Mouse (Mus musculus) kidney, postnatal 14 days (tissue): ENCODE measurements around the gene Hypk.

Source experiments
- DNase-seq: peaks from one replicate; pipeline ENCODE4 v3.0.0; 2022; ENCODE audit warnings: mixed read lengths

Hypk gene

GRCm38 (mm10) chr2:121507173-121507950 lies 54.3 kb downstream of the Hypk start:
- no peak for DNase-seq

- no peak for DNase-seq
These were observed 54.9 kb downstream of the Hypk start for GRCm38 (mm10) chr2:121507951-121508330.
